Mouse (Mus musculus): ENCODE measurements around the gene Lats2.

The Lats2 gene

GRCm38 (mm10) chr14:57737089-57737488 is 21.1 kb downstream of the Lats2 start:
- no peak for DNase-seq (ENCODE audit: low spot score in 2 of 2)

- peak; percentile 39 to 51 for DNase-seq (ENCODE audit: low spot score in 2 of 2)
Observed at GRCm38 (mm10) chr14:57736141-57736540, 22.0 kb downstream of the Lats2 start.

GRCm38 (mm10) chr14:57732668-57733293 is 25.4 kb downstream of the Lats2 start:
- DNase-seq (ENCODE audit: low spot score in 2 of 2) = no peak

GRCm38 (mm10) chr14:57730527-57730926 is 27.7 kb downstream of the Lats2 start:
- no peak for DNase-seq (ENCODE audit: low spot score in 2 of 2)

GRCm38 (mm10) chr14:57729975-57730499 is 28.2 kb downstream of the Lats2 start:
- peak; percentile 33 to 40 for DNase-seq (ENCODE audit: low spot score in 2 of 2)

- no peak for DNase-seq (ENCODE audit: low spot score in 2 of 2)
Observed at GRCm38 (mm10) chr14:57729364-57729763, 28.8 kb downstream of the Lats2 start.

- DNase-seq (ENCODE audit: low spot score in 2 of 2) = no peak
Observed at GRCm38 (mm10) chr14:57726172-57726571, 32.0 kb downstream of the Lats2 start.

GRCm38 (mm10) chr14:57724473-57724872 is 33.7 kb downstream of the Lats2 start:
- peak in 1 of 2 experiments; percentile 58 for DNase-seq (ENCODE audit: low spot score in 2 of 2)

GRCm38 (mm10) chr14:57718245-57718644 is 39.9 kb downstream of the Lats2 start:
- no peak for DNase-seq (ENCODE audit: low spot score in 2 of 2)

GRCm38 (mm10) chr14:57716601-57717245 is 41.5 kb downstream of the Lats2 start:
- DNase-seq (ENCODE audit: low spot score in 2 of 2) = no peak

- DNase-seq (ENCODE audit: low spot score in 2 of 2) = no peak
Observed at GRCm38 (mm10) chr14:57712884-57713283, 45.3 kb downstream of the Lats2 start.

GRCm38 (mm10) chr14:57711059-57711458 is 47.1 kb downstream of the Lats2 start:
- DNase-seq (ENCODE audit: low spot score in 2 of 2) = no peak

- DNase-seq (ENCODE audit: low spot score in 2 of 2) = no peak
Observed at GRCm38 (mm10) chr14:57709171-57709570, 49.0 kb downstream of the Lats2 start.

GRCm38 (mm10) chr14:57708580-57708979 is 49.6 kb downstream of the Lats2 start:
- DNase-seq (ENCODE audit: low spot score in 2 of 2) = no peak

- DNase-seq (ENCODE audit: low spot score in 2 of 2) = peak; percentile 47 to 51
Observed at GRCm38 (mm10) chr14:57707100-57707893, 50.9 kb downstream of the Lats2 start.

- DNase-seq (ENCODE audit: low spot score in 2 of 2) = peak; percentile 51 to 54
Observed at GRCm38 (mm10) chr14:57706760-57707099, 51.5 kb downstream of the Lats2 start.

- DNase-seq (ENCODE audit: low spot score in 2 of 2) = no peak
Observed at GRCm38 (mm10) chr14:57705759-57706158, 52.4 kb downstream of the Lats2 start.

GRCm38 (mm10) chr14:57705075-57705474 is 53.1 kb downstream of the Lats2 start:
- DNase-seq (ENCODE audit: low spot score in 2 of 2) = no peak

- no peak for DNase-seq (ENCODE audit: low spot score in 2 of 2)
Observed at GRCm38 (mm10) chr14:57701915-57702477, 56.2 kb downstream of the Lats2 start.

GRCm38 (mm10) chr14:57699461-57699970 is 58.7 kb downstream of the Lats2 start:
- DNase-seq (ENCODE audit: low spot score in 2 of 2) = no peak

GRCm38 (mm10) chr14:57699016-57699415 is 59.2 kb downstream of the Lats2 start:
- no peak for DNase-seq (ENCODE audit: low spot score in 2 of 2)

- no peak for DNase-seq (ENCODE audit: low spot score in 2 of 2)
Observed at GRCm38 (mm10) chr14:57696066-57696465, 62.1 kb downstream of the Lats2 start.

Data from right cerebral cortex, postnatal 10 days (tissue).